Mouse (Mus musculus) lung, embryonic 16.5 days (tissue): Measurements from ENCODE around the gene Gm20695. TPM values are rescaled to one million over a fixed set of nuclear protein-coding genes. Genes with fewer than 3 reads are reported as not detected.
A peak's percentile ranks its signal among the peaks of the same experiment; 100 is the strongest.

Experiments used
- ATAC-seq: fragments of 200-750 bp; cut with Nextera tagmentation; 2 replicates; pipeline ENCODE4 v1.8.0; 2017; ENCODE audit warnings: low read depth, mild to moderate bottlenecking, moderate library complexity
- H3K27ac ChIP-seq: fragments of 300-500 bp; sonication (generic); 2 replicates; pipeline ENCODE4 v1.5.1; 2014; ENCODE audit warnings: mild to moderate bottlenecking, control low read depth, low read length
- H3K27me3 ChIP-seq: fragments of 300-500 bp; sonication (generic); 2 replicates; pipeline ENCODE4 v1.6.1; 2014; ENCODE audit warnings: low read depth, low read length, mixed read lengths; ENCODE audit not compliant: control insufficient read depth, insufficient read depth
- H3K36me3 ChIP-seq: fragments of 300-500 bp; sonication (generic); 2 replicates; pipeline ENCODE4 v1.6.1; 2014; ENCODE audit warnings: low read length; ENCODE audit not compliant: control insufficient read depth, insufficient read depth
- H3K4me1 ChIP-seq: fragments of 300-500 bp; sonication (generic); replicated peaks from 2 replicates; pipeline ENCODE4 v1.6.1; 2014; ENCODE audit warnings: low read length, mixed read lengths; ENCODE audit not compliant: control insufficient read depth, insufficient read depth
- H3K4me2 ChIP-seq: fragments of 300-500 bp; sonication (generic); 2 replicates; pipeline ENCODE4 v1.6.1; 2014; ENCODE audit warnings: low read depth, low read length, control low read depth
- H3K4me3 ChIP-seq: fragments of 300-500 bp; sonication (generic); 2 replicates; pipeline ENCODE4 v1.5.1; 2014; ENCODE audit warnings: mild to moderate bottlenecking, low read length, control low read depth
- H3K9ac ChIP-seq: fragments of 300-500 bp; sonication (generic); 2 replicates; pipeline ENCODE4 v1.6.1; 2014; ENCODE audit warnings: low read length, control low read depth
- H3K9me3 ChIP-seq: fragments of 300-500 bp; sonication (generic); 2 replicates; pipeline ENCODE4 v1.6.1; 2016; ENCODE audit warnings: low read length; ENCODE audit not compliant: control insufficient read depth
- WGBS: fragments of 180-500 bp; shearing (Covaris S2); extraction: QIAGEN DNeasy Blood & Tissue Kit; methylation state at CpG from one replicate; pipeline ENCODE4 v1.1.7; 2014; 5-methylcytosine and 5-hydroxymethylcytosine counted together
- polyA plus RNA-seq: library from polyadenylated mRNA; unstranded; fragments of >200 nt; fragmentation: Nextera tagmentation; extraction: Ambion mirVana; gene quantifications from 2 replicates; pipeline ENCODE4 v1.2.1, GENCODE M21; 2015

Gm20695 gene
- polyA plus RNA-seq: 1.5 and 2.0 TPM in 2 replicates

GRCm38 (mm10) chr16:3884201-3885064 is at the start of gene Gm20695, which contains the start of gene Zfp597:
TSS of gene Gm20695 (plus strand) at chr16:3884648.
TSS of gene Zfp597 (minus strand) at chr16:3884561.
- Histone ChIP-seq H3K27ac (peak within 1 kb of the TSS; percentile 95), H3K9me3 (no peaks in the 10 kb centered on the region), H3K27me3 (no peaks in the 10 kb centered on the region), H3K36me3 (peaks cover 4% of the 10 kb centered on the region; the same call in 1 of the 2 replicates), H3K4me3 (peak within 1 kb of the TSS; percentile 89), H3K4me1 (peaks cover 9% of the 10 kb centered on the region), H3K9ac (peak within 1 kb of the TSS; percentile 92), H3K4me2 (peak within 1 kb of the TSS; percentile 72)
- peak; percentile 99 for ATAC-seq
- under 1% methylated on average over 83 of the region's 88 CpGs for WGBS

DNA sequence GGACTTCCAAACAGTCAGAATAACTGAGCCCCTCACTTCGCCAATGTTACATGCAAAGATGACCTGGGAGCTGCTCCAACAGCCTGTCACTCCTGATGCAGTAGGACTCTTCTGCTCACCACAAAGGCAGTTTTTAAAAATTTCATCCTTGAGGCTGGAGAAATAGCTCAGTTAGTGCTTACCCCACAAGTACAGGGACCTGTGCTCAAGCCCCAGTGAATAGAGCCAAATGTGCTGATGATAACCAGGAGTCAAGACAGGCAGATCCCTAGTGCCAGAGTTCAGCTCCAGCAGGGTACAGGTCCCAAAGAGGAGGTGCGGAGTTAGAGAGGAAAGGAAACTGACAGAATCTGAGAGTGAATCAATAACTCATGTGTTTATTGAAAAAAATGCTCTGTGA is 49.0 kb upstream of the Gm20695 start:
- H3K4me2 ChIP-seq: no peak overlapping the region
- H3K36me3 ChIP-seq: no peaks in the 10 kb centered on the region
- H3K27ac ChIP-seq: no peak overlapping the region
- no peak overlapping the region for H3K4me3 ChIP-seq
- WGBS: 76% methylated on average over 2 of the region's 2 CpGs
- H3K9ac ChIP-seq: no peak overlapping the region
- no peaks in the 10 kb centered on the region for H3K27me3 ChIP-seq
- no peaks in the 10 kb centered on the region for H3K4me1 ChIP-seq
- no peaks in the 10 kb centered on the region for H3K9me3 ChIP-seq
- no peak for ATAC-seq

DNA sequence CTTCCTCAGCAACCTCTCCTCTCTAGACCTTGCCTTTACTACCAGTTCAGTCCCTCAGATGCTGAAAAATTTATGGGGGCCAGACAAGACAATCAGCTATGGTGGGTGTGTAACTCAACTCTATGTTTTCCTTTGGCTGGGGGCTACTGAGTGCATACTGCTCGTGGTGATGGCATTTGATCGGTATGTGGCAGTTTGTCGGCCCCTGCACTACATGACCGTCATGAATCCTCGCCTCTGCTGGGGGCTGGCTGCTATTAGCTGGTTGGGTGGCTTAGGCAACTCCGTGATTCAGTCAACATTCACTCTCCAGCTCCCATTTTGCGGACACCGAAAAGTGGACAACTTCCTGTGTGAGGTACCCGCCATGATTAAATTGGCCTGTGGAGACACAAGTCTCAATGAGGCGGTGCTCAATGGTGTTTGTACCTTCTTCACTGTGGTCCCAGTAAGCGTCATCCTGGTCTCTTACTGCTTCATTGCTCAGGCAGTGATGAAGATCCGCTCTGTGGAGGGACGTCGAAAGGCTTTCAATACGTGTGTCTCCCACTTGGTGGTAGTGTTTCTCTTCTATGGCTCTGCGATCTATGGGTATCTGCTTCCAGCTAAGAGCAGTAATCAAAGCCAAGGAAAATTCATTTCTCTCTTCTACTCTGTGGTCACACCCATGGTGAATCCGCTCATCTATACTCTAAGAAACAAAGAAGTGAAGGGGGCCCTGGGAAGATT is 45.1 kb upstream of the Gm20695 start:
- no peak overlapping the region for H3K4me3 ChIP-seq
- H3K9ac ChIP-seq: no peak overlapping the region
- 51% methylated on average over 17 of the region's 17 CpGs for WGBS
- no peak overlapping the region for H3K27ac ChIP-seq
- no peak overlapping the region for H3K4me2 ChIP-seq
- H3K9me3 ChIP-seq: no peaks in the 10 kb centered on the region
- ATAC-seq: peak; percentile 61
- no peaks in the 10 kb centered on the region for H3K27me3 ChIP-seq
- no peaks in the 10 kb centered on the region for H3K4me1 ChIP-seq
- no peaks in the 10 kb centered on the region for H3K36me3 ChIP-seq

DNA sequence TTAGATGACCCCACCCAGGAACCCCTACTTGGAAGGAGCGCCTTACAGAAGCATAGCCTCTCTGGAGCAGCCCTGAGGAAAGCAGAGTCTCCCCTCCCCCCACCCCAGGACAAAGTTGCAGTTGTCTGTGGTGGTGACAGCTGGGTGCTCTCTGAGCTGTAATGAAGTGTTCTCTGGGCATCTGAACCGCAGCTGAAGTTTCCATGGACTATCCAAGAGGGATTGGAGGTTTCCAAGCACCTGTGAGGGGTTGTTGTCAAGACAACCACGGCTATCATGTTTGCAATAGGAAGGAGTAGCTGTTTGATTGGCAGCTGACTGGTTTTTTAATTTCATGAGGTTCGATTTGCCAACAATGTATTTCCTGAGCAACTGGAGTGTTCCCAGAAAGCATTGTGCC is 41.5 kb upstream of the Gm20695 start:
- Histone ChIP-seq H3K4me2 (no peak overlapping the region), H3K9me3 (no peaks in the 10 kb centered on the region), H3K4me3 (no peak overlapping the region), H3K4me1 (peaks cover 3% of the 10 kb centered on the region; the same call in 1 of the 2 replicates), H3K27me3 (no peaks in the 10 kb centered on the region), H3K27ac (no peak overlapping the region), H3K36me3 (no peaks in the 10 kb centered on the region), H3K9ac (no peak overlapping the region)
- 14% methylated on average over 4 of the region's 4 CpGs for WGBS
- ATAC-seq: no peak

GRCm38 (mm10) chr16:3843796-3844195 is 40.7 kb upstream of the Gm20695 start:
- 61% methylated on average over 1 of the region's 1 CpGs for WGBS

GRCm38 (mm10) chr16:3846711-3847518 is 37.5 kb upstream of the Gm20695 start, which contains the start of gene Zfp174:
TSS of gene Zfp174 (plus strand) at chr16:3847268.
- peak within 1 kb of the TSS; percentile 79 for H3K9ac ChIP-seq
- ATAC-seq: peak; percentile 100
- peaks cover 3% of the 10 kb centered on the region; the same call in 1 of the 2 replicates for H3K4me1 ChIP-seq
- 2% methylated on average over 38 of the region's 38 CpGs for WGBS
- no peaks in the 10 kb centered on the region for H3K36me3 ChIP-seq
- no peaks in the 10 kb centered on the region for H3K27me3 ChIP-seq
- 0 out of 2 replicates have a peak within 1 kb of the TSS, but pooled peaks have one; percentile 23 for H3K27ac ChIP-seq
- H3K9me3 ChIP-seq: no peaks in the 10 kb centered on the region
- H3K4me2 ChIP-seq: peak within 1 kb of the TSS; percentile 74
- peak within 1 kb of the TSS; percentile 77 for H3K4me3 ChIP-seq

More at GRCm38 (mm10) chr16:3843796-3844195, 40.7 kb upstream of the Gm20695 start:
- Histone ChIP-seq H3K4me1 (peaks cover 3% of the 10 kb centered on the region; the same call in 1 of the 2 replicates), H3K4me3 (no peak overlapping the region), H3K9ac (no peak overlapping the region), H3K36me3 (no peaks in the 10 kb centered on the region), H3K27me3 (no peaks in the 10 kb centered on the region), H3K9me3 (no peaks in the 10 kb centered on the region), H3K4me2 (no peak overlapping the region), H3K27ac (no peak overlapping the region)
- no peak for ATAC-seq

GRCm38 (mm10) chr16:3847871-3848270 is 36.6 kb upstream of the Gm20695 start:
- Histone ChIP-seq H3K27ac (no peak overlapping the region), H3K4me1 (peaks cover 3% of the 10 kb centered on the region; the same call in 1 of the 2 replicates), H3K36me3 (no peaks in the 10 kb centered on the region), H3K4me2 (peak overlapping the region; percentile 69), H3K9me3 (no peaks in the 10 kb centered on the region), H3K9ac (peak overlapping the region; percentile 79; the same call in 1 of the 2 replicates), H3K4me3 (peak overlapping the region; percentile 77), H3K27me3 (no peaks in the 10 kb centered on the region)
- no peak for ATAC-seq
- 70% methylated on average over 4 of the region's 4 CpGs for WGBS

DNA sequence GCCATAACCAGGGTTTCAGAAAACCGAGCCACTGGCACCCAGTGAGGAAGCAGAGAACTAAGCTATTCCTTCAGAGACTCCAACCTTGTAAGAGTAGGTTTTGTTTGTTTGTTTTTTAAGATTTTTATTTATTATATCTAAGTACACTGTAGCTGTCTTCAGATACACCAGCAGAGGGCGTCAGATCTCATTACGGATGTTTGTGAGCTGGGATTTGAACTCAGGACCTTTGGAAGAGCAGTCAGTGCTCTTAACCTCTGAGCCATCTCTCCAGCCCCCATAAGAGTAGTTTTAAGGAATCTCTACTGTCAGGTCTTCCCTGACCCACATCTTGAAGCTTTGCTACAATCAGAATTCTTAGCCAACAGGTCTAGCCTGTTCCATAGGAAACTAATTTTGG is 36.0 kb upstream of the Gm20695 start:
- 72% methylated on average over 3 of the region's 3 CpGs for WGBS
- no peaks in the 10 kb centered on the region for H3K9me3 ChIP-seq
- H3K36me3 ChIP-seq: no peaks in the 10 kb centered on the region
- H3K4me3 ChIP-seq: no peak overlapping the region
- no peak overlapping the region for H3K27ac ChIP-seq
- no peaks in the 10 kb centered on the region for H3K27me3 ChIP-seq
- ATAC-seq: no peak
- H3K4me1 ChIP-seq: peaks cover 3% of the 10 kb centered on the region; the same call in 1 of the 2 replicates
- H3K9ac ChIP-seq: no peak overlapping the region
- H3K4me2 ChIP-seq: no peak overlapping the region
